Comparison of ENCODE assay signal across 8 mouse cellular contexts in the genomic region with DNA sequence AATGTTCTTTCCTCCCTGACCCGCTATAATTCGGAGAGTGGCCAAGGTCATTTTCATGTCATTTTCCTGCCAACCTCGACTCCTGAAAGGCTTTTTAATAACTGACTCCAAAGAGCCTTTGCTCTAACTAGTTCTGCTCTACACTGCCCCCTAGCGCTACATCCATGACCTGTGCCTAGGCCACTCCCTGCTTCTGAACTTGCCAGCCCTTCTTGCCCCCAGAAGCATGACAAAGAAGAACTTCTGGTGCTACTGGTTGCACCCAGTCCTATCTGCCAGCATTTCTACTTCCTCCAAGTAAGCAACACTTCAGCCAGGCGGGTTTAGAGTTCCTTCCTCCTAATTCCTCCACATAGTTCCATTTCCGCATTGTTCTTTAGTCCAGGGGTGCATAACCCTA. TPM values are rescaled to one million over a fixed set of nuclear protein-coding genes. Genes with fewer than 3 reads are reported as not detected.
DNase-seq lines count a peak whose midpoint lies in the region; ATAC-seq lines count a peak whose summit lies in the region.
"Had no signal": no experiment of that assay in that cellular context is flagged by ENCODE, and none has a peak within 500 bp of the region (broad histone marks: within the 10 kb centered on the region; RNA-seq: fewer than 3 reads in every experiment).

No protein-coding gene starts in this region.

- ATAC-seq in liver, embryonic 11.5 days (replicated peaks; ENCODE audit: low FRiP score): no peak; the same call in 1 of the 2 replicates
- peak; percentile 75 for ATAC-seq in megakaryocyte progenitor cell, adult 5-6 weeks (replicated peaks; ENCODE audit: poor library complexity)

- H3K4me3 ChIP-seq in liver, embryonic 11.5 days (ENCODE audit: low read depth, low read length): no peak overlapping the region
- H3K4me3 ChIP-seq: midbrain, embryonic 12.5 days had no signal

- H3K27ac ChIP-seq in liver, embryonic 11.5 days (ENCODE audit: low read depth, low read length): no peak overlapping the region
- H3K27ac ChIP-seq: midbrain, embryonic 12.5 days had no signal

- H3K9ac ChIP-seq in liver, embryonic 11.5 days (ENCODE audit: low read depth, low read length): no peak overlapping the region
- H3K9ac ChIP-seq: midbrain, embryonic 12.5 days had no signal

- H3K4me1 ChIP-seq in liver, embryonic 11.5 days (replicated peaks; ENCODE audit: control insufficient read depth, insufficient read depth, low read length): no peaks in the 10 kb centered on the region
- H3K4me1 ChIP-seq: midbrain, embryonic 12.5 days had no signal

- no peaks in the 10 kb centered on the region for H3K36me3 ChIP-seq in liver, embryonic 11.5 days (ENCODE audit: control insufficient read depth, insufficient read depth, low read length)
- H3K36me3 ChIP-seq: midbrain, embryonic 12.5 days had no signal

- no peaks in the 10 kb centered on the region for H3K9me3 ChIP-seq in liver, embryonic 11.5 days (ENCODE audit: control insufficient read depth, low read length)
- H3K9me3 ChIP-seq: midbrain, embryonic 12.5 days had no signal

- WGBS in liver, embryonic 11.5 days: 34% methylated on average over 6 of the region's 6 CpGs

- DNase-seq in liver (peak; percentile 68), ZHBTc4 (ENCODE audit: low read depth, low spot score) (peak; percentile 68)
- DNase-seq in liver, embryonic 11.5 days (ENCODE audit: low spot score): no peak
- peak; percentile 55 for DNase-seq in cerebellum, adult 9-10 months
- DNase-seq in induced T-regulatory cell, adult 2 months (ENCODE audit: low read depth): peak; percentile 83
- DNase-seq in thymus, postnatal 25 days: peak; percentile 77

- H3K27me3 ChIP-seq in liver, embryonic 11.5 days (replicated peaks; ENCODE audit: control insufficient read depth, insufficient read depth, low read length): no peaks in the 10 kb centered on the region

- H3K4me2 ChIP-seq in liver, embryonic 11.5 days: no peak overlapping the region
- H3K4me2 ChIP-seq: midbrain, embryonic 12.5 days had no signal

RNA-seq across cellular contexts. Expression of gene Tmsb4x, which starts 20.1 kb away (rescaled TPM):
- 1,729 and 1,856 TPM in 2 replicates for polyA plus RNA-seq in liver, embryonic 11.5 days (2014; fragmentation: Nextera tagmentation; extraction: Ambion mirVana)
- total RNA-seq in megakaryocyte progenitor cell, adult 5-6 weeks (2015): 2,723 and 3,717 TPM in 2 replicates
- 1,582 and 2,074 TPM in 2 replicates for total RNA-seq in megakaryocyte progenitor cell, adult 5-6 weeks (2017)

RNA-seq across cellular contexts. Expression of gene Tlr8, which starts 34.9 kb away (rescaled TPM):
- polyA plus RNA-seq in liver, embryonic 11.5 days (2014; fragmentation: Nextera tagmentation; extraction: Ambion mirVana): 0.63 and 0.84 TPM in 2 replicates
- 5.4 and 8.5 TPM in 2 replicates for total RNA-seq in megakaryocyte progenitor cell, adult 5-6 weeks (2015)
- total RNA-seq in megakaryocyte progenitor cell, adult 5-6 weeks (2017): 2.1 and 4.0 TPM in 2 replicates
